Mouse (Mus musculus) cerebral cortex, adult 2 months (tissue): ENCODE measurements around the gene Dock11.

Source experiments
- WGBS: fragments of 180-500 bp; shearing (Covaris S2); methylation state at CpG from one replicate; pipeline ENCODE4 v1.1.7; 2018; 5-methylcytosine and 5-hydroxymethylcytosine counted together

Gene Dock11

DNA sequence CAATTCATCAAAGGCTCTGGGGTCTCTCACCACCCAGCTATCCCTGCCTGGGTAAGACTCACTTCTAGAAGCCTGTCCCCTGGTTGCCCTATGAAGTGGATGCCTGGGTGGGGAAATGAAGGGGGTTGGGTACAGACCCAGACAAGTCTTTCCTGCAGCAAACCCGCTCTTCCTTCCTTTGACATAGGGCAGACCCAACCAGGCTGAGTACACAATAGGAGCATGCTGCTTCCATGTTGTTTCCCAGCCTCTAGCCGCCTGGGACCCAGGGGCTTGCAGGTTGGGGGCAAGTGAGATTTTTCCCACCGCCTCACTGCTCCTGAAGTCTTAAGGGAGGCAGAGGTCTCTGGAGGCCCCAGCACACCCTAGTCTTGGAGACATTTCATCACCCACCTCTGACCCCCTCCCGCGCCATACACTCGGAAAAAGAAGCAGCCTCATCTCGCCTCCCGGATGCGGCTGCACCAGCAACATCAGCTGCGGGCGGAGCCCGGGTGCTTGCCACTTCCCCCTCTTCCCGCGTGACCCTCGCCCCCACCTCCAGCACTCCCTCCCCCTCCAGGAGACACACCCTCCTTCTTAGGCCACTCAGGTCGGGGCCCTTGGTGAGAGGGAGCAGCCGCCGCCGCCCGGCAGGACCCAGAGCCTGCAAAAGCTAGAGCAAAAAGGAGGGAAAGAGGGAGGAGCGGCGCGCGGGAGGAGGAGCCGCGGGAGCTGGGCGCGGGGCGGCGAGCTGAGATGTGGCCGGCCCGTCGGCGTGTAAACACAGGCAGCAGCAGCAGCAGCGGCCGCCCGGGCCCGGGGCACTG, at the start of gene Dock11:
Gene Dock11 (plus strand): TSS at position 746 of the 809 bp plus-strand sequence.
- 10% methylated on average over 23 of the region's 38 CpGs for WGBS

DNA sequence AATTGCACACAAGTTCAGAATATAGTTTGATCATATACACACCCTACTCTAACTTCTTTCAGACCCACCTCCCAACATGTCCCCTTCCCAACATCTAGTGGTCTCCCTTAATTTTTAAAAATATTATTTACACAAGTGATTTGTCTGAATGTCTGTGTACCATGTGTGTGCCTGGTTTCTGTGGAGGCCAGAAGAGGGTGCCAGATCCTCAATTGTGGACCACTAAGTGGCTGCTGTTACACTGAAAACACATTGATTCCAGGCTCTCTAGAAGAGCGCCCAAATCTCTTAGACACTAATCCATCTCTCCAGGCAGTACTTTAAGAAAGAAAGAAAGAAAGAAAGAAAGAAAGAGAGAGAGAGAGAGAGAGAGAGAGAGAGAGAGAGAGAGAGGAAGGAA, 8.9 kb upstream of the Dock11 start:
- 50% methylated on average over 1 of the region's 1 CpGs for WGBS

DNA sequence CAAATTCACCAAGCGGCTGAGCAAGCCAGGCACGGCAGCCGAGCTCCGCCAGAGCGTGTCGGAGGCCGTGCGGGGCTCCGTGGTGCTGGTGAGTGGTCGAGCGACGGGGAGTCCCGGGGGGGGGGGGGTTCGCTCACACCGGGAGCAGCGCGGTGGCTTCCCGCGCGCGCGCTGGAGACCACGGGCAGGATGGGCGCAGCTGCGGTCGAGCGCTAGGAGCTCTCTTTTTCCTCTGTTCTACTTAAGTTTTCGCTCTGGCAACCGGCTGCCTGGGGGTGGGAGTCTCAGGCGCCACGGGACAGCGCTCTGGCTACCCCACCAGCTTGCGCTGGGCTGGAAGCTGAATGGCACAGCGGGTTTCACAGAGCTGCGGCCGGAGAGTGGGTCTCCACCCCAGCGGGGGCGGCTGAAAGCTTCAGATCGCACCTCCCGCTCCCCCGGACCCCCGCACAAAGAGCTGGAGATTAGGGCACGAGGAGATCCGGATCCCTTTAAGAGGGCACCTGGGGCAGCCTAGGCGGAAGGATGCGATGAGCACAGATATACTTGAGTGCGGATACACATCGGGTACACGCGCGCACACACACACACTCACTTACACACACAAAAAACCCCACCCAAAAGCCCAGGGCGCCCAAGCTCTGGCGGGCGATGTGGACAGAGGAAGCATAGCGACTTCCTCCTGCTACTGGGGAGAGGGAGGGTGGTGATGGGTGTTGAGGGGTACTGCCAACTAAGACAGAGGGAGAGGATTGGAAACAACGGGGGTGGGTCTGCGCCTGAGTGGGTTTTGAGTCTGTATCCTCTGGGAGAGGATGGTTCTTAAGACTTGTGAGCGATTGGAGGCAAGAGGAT, 540 bp downstream of the Dock11 start:
- WGBS: 3% methylated on average over 37 of the region's 58 CpGs

DNA sequence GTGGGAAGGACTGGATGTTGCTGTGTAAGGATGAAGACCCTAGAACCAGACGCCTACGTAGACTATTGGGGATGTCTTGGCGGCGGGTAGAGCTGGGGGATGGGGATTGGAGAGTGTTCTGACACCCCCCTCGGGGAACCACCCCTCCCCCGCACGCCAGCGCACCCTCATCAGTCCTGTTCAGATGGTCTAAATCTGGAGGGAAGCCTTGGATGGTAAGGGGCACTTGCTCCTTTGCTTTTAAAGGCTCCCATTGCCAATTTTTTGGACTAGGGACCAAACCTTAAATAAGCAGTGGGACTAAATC, 1.1 kb downstream of the Dock11 start:
- WGBS: 0% methylated on average over 8 of the region's 8 CpGs

DNA sequence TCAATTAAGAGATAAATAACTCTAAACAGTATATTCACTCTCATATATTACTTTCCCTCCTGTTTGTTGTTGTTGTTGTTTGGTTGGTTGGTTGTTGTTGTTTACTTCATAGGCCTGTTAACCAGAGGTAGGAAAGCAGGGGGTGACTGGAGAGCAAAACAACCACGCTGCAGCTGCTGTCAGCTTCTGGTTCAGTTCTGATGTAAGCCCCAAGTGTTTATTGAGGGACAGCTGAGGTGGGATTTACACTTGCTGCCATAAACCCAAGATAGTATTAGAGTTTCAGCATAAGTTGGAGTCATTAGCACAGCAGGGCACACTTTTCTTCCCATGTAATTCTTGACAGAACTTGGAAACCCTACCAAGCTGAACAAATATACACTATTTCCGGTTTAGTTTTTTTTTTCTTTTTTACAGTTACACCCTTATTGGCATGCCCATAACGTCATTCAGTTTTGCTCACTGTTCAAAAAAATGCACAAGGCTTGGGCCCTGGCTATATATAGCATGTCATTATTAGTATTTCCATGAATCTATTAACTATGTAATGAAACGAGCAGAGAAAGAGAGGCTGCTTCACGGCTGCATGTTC, 3.0 kb downstream of the Dock11 start:
- 61% methylated on average over 5 of the region's 5 CpGs for WGBS

DNA sequence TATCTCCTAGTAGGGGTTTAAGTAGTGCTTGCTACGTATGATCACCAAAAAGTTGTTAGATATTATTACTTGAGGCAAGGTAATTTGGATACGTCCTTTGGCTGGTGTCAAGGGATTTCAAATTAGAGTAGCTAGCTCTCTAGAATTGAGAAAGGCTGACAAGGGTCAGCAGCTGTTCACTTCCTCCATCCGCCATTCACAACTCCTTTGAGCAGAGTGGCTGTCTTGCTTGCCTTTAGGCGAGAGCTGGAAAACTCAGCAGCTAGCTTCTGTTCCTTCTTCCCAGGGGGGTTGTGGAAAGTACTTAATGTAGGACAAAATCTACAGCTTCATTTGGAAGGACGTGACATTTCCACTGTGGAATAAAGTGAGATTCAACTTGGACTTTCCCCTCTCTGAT, 3.7 kb downstream of the Dock11 start:
- WGBS: 84% methylated on average over 5 of the region's 5 CpGs

DNA sequence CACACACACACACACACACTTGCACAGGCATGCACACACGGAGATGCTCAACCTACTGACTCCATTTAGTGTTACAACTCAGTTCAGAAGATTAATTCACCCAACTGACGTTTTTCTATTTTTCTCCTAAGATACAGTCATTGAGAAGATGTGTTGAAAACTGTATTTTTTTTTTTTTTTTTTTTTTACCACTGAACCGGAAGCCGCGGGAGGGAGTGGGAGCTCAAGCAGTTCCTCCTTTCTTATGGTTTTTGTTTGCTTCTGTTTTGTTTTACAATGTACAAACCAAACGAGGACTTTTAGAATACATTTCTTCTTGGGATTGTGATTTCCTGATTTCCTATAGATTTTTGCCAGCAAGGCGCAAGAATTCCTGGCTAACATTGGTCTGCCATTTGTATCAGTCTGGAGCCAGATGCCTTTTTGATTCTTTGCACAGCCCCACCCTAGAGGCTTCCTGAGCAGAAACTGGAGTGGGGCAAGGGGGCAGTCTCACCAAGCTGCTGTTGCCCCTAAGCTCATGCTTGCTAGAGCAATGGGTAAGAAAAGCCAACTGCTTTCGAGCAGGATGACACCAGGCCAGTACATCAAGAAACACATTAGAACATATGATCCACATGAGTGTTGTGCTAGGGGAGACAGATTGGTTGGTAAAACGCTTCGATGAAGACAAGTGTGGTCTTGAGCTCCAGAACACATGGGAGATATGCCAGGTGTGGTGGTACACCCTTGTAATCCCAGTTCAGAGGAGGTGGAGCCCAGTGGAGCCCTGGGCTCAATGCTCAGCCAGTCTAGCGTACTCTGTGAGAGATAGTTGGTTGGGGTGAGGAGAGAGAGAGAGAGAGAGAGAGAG, 9.2 kb downstream of the Dock11 start:
- WGBS: 75% methylated on average over 11 of the region's 11 CpGs

DNA sequence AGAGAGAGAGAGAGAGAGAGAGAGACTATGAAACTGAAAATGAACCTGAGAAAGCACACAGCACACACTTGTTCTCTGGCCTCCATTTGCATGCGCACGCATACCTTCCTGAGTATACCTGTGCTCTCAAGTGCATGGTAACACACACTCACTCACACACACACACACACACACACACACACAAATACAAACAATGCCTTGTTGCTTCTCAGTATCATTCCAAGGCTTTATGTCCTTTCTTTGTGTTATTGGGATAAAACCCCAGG, 9.8 kb downstream of the Dock11 start:
- WGBS: 100% methylated on average over 2 of the region's 2 CpGs

DNA sequence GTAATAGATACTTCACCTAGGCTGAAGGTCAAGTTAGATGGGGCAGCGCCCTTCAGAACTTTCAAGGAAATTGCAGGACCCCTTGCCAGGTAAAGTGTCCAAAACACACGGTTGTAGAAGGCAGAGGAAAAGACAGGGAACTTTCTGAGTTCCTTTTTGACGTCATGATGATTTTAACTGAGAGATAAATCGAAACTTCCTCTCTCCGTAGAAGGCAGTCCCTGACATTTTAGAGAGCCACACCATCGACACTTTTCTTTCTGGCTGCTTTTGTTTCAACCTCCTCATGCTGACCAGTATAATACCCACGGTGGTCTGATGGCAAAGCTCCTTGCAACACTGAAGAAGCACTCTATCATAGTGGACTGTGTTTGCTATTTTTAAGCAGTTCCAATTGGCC, 15.7 kb downstream of the Dock11 start:
- 71% methylated on average over 7 of the region's 7 CpGs for WGBS

DNA sequence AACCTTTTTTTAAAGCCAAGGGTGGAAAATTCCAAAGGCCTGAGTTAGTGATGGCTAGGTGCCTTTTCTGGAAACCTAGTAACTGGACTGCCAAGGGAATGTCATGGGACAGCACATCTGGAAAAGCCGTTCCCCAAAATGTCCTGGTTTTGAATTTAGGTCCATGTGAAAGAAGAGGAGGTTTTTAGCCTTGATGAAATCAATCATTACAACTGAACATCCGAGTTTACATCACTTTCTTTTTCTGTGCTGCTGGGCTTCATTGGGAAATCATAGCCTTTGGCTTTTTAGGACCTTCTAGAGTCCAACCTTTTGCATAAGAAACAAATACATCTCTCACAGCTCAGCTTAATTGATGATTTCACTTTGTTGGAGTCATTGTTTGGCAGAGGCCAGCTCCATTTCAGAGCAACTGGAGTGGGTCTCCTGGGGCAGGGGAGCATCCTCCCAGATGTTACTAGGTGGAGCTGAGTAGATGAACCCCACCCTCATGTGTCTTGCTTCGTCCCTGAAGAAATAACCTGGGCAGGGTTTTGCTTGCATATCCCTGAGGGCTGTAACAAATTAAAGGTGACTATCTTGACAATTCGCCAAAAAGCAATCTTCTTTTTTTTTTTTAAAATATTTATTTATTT, 18.2 kb downstream of the Dock11 start:
- 89% methylated on average over 4 of the region's 4 CpGs for WGBS

DNA sequence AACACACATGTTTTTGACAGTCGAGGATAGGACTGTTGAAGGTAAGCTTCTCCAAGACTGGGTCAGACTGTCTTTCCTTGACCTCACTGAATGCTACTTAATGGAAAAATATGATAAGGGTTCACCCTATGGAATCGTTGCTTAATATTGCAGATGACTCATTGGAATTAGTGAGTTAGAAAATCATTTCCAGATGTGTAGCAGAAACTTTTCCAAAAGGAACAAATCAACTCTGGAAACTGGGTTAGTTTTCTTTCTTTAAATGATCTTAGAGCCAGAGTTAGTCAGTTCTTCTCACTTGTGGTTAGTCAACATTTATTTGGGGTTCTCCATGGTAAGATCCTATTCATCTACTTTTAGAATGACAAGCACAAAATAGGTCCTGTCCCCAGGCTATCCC, 30.9 kb downstream of the Dock11 start:
- 89% methylated on average over 2 of the region's 2 CpGs for WGBS

DNA sequence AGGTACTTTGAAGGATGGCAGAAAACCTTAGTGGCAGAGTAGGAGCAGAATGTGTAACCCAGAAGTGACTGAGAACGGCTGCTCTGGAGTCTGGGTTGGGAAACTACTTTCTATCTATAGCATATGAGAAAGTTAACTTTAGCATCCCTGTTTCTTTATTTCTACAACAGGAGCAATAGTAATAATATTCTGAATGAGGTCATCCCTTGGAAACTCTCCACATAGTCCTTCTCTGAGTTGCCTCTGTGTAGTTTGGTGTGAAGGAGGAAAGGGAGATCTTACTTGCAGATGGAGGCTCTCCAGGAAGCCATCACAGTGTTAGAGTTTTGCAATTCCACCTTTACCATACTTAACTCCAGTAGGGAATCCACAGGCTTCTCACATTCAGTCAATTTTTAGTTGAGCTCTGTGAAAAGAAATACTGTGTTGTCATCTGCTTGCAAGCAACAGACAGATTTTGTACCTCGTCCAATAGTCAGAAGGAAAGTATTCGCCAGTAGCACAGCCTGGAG, 31.5 kb downstream of the Dock11 start:
- WGBS: 40% methylated on average over 3 of the region's 3 CpGs

DNA sequence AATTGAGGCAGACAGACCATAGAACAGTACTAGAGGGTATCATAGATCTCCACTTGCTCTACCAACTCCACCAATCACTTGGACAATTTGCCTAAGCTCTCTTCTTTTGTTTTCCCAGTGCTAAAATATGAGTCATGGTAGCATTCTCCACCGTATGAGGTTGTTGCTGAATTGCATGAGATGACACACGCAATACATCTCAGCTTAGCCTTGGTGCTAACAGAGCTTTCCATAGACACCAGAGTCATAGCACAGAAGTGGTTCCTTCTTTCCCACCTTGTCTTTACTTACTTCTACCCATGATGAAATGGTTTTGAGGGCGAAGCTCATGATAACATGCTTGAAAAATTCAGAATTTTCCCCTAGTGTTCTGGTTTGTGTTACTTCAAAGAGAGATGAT, 33.3 kb downstream of the Dock11 start:
- 77% methylated on average over 3 of the region's 3 CpGs for WGBS

DNA sequence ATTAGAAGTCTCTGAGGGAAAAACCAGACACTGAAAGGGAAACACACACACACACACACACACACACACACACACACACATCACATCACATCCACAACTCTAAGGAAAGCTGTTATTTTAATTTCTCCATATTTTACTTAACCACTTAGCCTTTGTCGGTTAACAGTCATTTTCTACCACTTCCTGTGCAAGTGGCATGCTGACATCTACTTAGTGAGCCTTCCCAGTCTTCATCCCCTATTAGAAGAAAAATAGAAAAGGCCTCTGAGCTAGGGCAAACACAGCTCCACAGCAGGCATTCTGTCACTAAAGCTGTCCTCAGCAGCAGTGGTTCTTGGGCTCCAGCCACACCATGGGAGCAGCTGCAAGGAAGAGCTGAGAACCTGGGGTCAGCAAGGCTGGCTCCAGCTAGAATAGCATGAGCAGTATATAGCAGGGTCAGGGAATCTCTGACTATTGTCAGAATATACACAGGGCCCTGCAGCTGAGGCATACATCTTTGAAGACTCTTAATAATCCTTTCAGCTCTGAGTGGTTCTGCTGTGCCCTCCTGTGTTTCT, 36.2 kb downstream of the Dock11 start:
- WGBS: 78% methylated on average over 1 of the region's 1 CpGs

DNA sequence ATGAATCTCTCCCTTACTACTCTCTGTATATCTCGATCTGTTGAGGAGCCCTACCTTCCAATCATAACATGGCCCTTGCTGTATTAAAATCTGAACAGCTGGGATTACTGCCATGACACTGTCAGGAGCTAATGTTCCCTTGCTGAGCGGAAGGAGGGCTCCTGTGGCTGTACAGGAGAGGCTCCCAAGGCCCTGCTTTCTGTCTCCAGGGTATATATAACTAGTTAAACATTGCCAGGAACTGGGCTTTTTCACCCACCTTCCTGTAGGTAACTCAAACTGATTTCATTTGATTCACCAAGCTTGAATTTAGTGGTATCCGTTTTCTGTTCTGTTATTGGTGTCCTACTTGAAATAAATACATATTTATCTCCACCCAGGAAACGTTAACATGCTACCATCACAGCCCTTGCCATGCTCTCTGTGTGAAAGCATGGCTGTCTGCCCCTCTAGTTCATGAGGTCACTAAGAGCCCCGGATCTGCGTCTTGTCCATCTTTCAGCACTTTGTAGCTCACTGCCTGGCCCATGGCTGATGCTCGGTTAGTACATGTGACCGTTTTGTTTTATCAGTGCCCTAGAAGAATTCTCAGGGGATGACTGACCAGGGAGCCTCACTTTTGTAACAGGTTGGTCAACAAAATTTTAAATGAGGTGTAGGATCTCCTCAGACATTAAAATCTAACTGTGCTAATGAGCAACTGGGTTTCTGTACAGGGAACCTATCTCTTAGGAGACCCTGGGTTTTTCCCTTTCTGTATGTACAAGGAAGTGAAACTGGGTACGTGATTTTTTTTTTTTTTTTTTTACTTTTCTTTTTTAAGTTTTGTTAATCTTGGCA, 41.7 kb downstream of the Dock11 start:
- WGBS: 87% methylated on average over 9 of the region's 9 CpGs

DNA sequence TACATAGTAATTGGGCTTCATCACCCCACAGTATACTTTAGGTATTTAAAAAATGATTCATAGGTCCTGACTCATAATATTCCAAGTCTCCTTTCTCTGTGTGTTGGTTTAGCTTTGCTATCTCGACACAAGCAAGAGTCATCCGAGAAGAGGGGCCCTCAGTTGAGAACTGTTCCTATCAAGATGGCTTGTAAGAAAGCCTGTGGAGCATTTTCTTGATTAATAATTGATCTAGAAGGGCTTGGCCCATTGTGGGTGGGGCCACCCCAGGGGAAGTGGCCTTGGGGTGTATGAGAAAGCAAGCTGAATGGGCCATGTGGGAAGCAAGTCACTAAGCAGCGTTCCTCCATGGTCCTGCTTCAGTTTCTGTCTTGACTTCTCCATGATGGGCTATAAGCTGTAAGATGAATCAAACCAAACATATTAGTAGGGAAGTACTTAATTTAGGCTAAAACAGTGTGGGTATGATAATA, 42.3 kb downstream of the Dock11 start:
- 80% methylated on average over 3 of the region's 3 CpGs for WGBS

DNA sequence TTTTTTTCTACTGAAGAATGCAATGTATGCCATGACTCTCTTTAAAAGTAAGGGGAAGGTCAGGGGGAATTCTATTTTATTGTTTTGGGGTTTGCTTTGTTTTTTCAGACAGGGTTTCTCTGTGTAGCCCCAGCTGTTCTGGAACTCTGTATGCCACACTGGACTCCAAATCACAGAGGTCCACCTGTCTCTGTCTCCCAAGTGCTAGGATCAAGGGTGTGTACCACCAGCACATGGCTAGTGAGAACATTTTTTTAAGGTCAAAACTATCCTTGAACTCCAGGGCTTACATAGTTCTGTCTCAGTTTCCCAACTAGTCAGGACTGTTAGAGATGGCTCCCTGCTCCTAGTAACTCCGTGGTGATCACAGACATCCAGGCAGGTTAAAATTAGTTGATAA, 43.3 kb downstream of the Dock11 start:
- WGBS: 41% methylated on average over 1 of the region's 1 CpGs

DNA sequence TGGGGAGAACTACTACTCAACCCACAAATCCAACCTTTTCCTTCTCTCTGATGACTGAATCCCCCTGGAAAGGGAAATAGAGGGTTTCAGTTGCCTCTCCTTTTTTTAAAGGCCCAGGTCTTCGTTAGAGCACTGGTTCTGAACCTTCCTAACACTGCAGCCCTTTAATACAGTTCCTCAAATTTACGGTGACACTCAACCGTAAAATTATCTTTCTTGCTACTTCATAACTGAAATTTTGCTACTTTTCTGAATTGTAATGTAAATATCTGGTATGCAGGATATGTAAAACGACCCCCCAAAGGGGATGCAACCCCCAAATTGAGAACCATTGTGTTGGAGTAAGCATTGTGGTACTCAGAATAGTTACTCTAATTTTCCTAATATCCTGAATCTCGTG, 49.5 kb downstream of the Dock11 start:
- 81% methylated on average over 5 of the region's 5 CpGs for WGBS

DNA sequence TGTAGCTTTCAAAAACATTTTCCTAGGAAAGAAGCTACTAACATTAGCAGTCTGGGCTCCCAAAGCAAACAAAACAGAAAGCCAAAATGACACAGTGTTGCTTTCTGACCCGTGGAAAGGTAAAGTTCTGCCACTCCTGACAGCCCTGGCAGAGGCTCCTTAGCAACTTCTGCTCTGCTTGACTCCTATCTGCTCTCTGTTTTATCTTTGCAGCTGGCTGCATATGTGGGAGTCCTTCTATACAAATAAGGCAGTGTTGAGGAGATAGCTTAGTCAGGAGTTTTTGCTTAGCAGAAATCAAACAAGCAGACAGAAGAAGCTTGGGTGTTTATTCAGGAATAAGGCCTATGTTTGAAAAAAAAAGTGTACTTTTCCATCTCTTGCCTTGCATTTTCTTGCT, 57.8 kb downstream of the Dock11 start:
- 88% methylated on average over 1 of the region's 1 CpGs for WGBS

DNA sequence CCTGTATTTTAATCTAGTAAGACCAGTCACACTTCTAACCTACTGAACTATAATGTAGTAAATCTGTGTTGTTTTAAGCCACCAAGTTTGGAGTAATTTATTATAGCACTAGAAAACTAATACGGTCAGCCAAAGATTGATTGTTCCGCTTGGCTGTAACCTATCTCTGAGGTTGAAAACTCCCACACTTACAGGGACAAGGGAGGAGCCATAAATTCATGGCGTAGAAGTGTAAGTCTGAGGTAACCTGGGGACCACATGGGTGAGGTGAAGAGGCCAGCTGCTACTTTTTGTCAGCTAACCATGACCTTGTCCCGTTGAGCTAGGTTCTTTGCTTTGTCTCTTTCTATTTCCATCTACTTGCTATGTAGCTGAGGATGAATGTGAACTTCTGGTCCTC, 61.5 kb downstream of the Dock11 start:
- 96% methylated on average over 4 of the region's 4 CpGs for WGBS
